Mouse (Mus musculus) E14TG2a.4 (cell line): Measurements from ENCODE around the gene Olfr937.

Experiments used
- CTCF ChIP-seq: conservative IDR thresholded peaks from 2 replicates; pipeline ENCODE4 v1.5.1; 2014; ENCODE audit warnings: low read length
- POU5F1 ChIP-seq: IDR thresholded peaks from 2 replicates; pipeline ENCODE4 v1.6.1; 2014; ENCODE audit warnings: low read length, borderline replicate concordance

DNA sequence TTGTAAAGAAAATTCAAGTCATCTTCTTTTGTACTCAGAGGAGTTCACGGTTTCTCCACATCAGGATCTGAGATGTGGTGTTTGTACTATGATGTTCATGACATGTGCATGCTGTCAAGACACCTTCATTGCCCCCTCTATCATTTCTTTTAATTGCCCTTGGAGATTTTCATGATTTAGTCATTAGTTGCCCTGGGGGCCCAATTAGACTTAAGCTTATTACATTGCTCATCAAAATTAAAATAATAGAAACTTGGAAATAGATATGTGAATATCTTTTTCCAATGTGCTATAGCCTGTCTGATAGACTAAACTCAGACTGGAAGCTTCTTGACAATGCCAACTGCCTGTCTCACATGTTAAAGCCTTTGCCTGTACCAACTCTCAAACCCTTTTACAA, 41.5 kb downstream of the Olfr937 start, which contains the start of gene Olfr146:
- TF ChIP-seq CTCF (no peak), POU5F1 (no peak)
